Mouse (Mus musculus): ENCODE measurements around the gene Olfr1312. TPM values are rescaled to one million over a fixed set of nuclear protein-coding genes. Genes with fewer than 3 reads are reported as not detected.

Olfr1312 gene
- 0.23 TPM for polyA plus RNA-seq (2017; shearing (Covaris generic))

DNA sequence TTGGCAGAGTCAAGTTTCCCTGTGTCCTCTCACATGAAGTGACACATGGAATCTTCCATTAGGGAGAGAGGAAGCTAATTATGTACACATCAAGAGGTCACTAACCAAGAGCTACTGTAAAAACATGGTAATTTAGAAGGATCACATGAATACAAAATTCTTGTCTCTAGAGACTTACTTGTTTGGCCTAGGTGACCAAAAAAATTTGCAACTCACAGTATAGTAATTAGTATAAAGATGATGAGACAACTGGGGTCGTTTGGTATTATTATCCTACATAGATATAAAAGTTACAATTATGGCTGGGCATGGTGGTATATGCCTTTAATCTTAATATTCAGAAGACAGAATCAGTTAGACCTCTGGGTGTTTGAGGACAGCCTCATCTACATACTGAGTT, at the start of gene Olfr1312:
TSS of gene Olfr1312 (minus strand) at position 101 of the 400 bp plus-strand sequence.

DNA sequence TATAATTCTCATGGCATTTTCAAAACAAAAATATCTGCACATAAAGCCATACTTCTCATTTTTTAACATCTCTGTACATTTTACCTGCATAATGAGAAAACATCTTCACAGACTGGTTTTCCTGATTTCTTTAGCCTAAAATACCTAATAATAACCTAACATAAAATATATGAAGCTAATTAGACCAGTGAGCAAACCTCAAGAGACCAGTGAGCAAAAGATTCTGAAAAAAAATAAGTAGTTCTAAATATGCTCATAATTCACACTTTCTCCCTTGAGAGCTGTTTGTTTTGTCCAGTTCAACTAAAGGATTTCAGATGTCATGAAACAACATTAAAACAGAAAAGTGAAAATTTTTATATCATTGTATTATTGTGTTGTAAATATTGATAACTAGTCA, 46.6 kb upstream of the Olfr1312 start, which contains the start of gene Olfr1314:
TSS of gene Olfr1314 (minus strand) at position 101 of the 400 bp plus-strand sequence.

GRCm38 (mm10) chr2:112077743-112078142, 27.7 kb upstream of the Olfr1312 start, which contains the start of gene Olfr1313:
Gene Olfr1313, minus strand, starts transcription at chr2:112077843.

DNA sequence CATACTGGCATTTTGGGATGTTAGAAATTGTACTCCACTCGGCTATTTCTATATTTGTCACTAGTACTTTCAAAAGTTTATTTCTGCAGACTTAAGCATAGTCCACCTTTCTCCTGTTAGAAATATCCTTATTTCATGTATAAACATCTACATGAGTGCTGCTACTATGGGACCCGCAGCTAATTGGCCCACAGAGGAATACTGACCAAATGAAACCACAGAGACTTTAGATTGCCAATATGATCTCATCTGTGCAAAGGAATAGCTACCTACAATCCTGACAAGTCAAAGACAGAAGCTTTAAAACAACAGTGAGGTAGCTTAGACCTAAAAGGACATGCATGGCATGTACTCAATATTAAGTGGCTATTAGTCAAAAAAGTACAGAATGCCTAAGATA, 25.7 kb downstream of the Olfr1312 start, which contains the start of gene Olfr1311:
TSS of gene Olfr1311 (minus strand) at position 101 of the 400 bp plus-strand sequence.

DNA sequence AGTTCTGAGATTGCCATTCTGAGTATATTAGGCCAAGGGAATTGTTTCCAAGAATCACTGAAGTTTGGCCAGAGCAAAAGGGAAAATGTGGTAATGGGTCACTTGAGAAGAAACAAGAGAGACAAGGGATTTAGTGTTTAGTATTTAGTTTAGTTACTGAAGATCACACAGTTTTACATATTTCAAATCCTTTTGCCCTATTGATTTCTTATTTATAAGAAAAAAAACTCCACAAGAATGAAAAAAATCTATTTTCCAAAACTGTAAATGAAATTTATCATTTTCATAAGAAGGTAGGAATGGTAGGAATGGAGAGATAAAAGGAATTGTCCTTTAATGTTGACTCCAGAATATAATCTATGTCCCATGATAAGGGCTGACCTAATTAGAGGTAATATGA, 37.4 kb downstream of the Olfr1312 start, which contains the start of gene Olfr1310:
TSS of gene Olfr1310 (minus strand) at position 101 of the 400 bp plus-strand sequence.

DNA sequence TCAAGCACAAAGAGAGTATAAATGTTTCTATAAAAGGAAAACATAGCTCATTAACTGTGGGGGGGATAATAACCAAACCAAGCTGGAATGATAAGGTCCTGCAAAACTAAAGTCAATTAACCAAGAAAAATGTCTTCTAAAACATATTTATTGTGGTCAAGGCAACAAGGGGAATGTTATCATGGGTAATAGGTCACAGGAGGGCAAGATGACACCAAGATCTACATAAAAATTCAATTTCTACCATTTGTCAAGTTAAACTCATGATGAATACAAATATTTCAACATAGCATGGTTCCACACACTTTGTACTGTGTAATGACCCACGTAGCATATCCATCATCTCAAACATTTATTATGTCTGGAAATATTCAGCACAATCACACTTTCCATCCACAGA, 59.9 kb downstream of the Olfr1312 start, which contains the start of gene Olfr1309:
TSS of gene Olfr1309 (minus strand) at position 101 of the 400 bp plus-strand sequence.

Other genes with a start within 250 kb of the Olfr1312 start
- gene Olfr1303, start 229.9 kb downstream of the Olfr1312 start, polyA plus RNA-seq (2017; shearing (Covaris generic)): not detected
- not detected for gene Olfr1305, start 173.1 kb downstream of the Olfr1312 start, polyA plus RNA-seq (2017; shearing (Covaris generic))
- not detected for gene Olfr1306, start 134.0 kb downstream of the Olfr1312 start, polyA plus RNA-seq (2017; shearing (Covaris generic))
- 0.09 TPM for gene Olfr1307, start 100.8 kb downstream of the Olfr1312 start, polyA plus RNA-seq (2017; shearing (Covaris generic))
- gene Olfr1308, start 85.3 kb downstream of the Olfr1312 start, polyA plus RNA-seq (2017; shearing (Covaris generic)): not detected
- not detected for gene Olfr1309, start 60.0 kb downstream of the Olfr1312 start, polyA plus RNA-seq (2017; shearing (Covaris generic))
- not detected for gene Olfr1310, start 37.5 kb downstream of the Olfr1312 start, polyA plus RNA-seq (2017; shearing (Covaris generic))
- gene Olfr1311, start 25.8 kb downstream of the Olfr1312 start, polyA plus RNA-seq (2017; shearing (Covaris generic)): not detected
- not detected for gene Olfr1313, start 27.6 kb upstream of the Olfr1312 start, polyA plus RNA-seq (2017; shearing (Covaris generic))
- not detected for gene Olfr1314, start 46.5 kb upstream of the Olfr1312 start, polyA plus RNA-seq (2017; shearing (Covaris generic))
- gene Olfr1315-ps1, start 65.2 kb upstream of the Olfr1312 start, polyA plus RNA-seq (2017; shearing (Covaris generic)): not detected
- not detected for gene Olfr1316, start 84.7 kb upstream of the Olfr1312 start, polyA plus RNA-seq (2017; shearing (Covaris generic))
- gene Olfr1317, start 90.1 kb upstream of the Olfr1312 start, polyA plus RNA-seq (2017; shearing (Covaris generic)): not detected
- gene Olfr1318, start 104.0 kb upstream of the Olfr1312 start, polyA plus RNA-seq (2017; shearing (Covaris generic)): not detected
- 112 TPM for gene Lpcat4, start 189.2 kb upstream of the Olfr1312 start, polyA plus RNA-seq (2017; shearing (Covaris generic))
- 0.50 TPM for gene Nutm1, start 209.1 kb upstream of the Olfr1312 start, polyA plus RNA-seq (2017; shearing (Covaris generic))
- 129 TPM for gene Nop10, start 211.7 kb upstream of the Olfr1312 start, polyA plus RNA-seq (2017; shearing (Covaris generic))
- gene Slc12a6, start 215.6 kb upstream of the Olfr1312 start, polyA plus RNA-seq (2017; shearing (Covaris generic)): 37.6 TPM
- gene Gm21985, start 216.1 kb upstream of the Olfr1312 start, polyA plus RNA-seq (2017; shearing (Covaris generic)): not detected

Measured in effector memory CD4-positive, alpha-beta T cell, adult 7 months (primary cell).